Comparison of ENCODE assay signal across 8 mouse cellular contexts in the genomic region with DNA sequence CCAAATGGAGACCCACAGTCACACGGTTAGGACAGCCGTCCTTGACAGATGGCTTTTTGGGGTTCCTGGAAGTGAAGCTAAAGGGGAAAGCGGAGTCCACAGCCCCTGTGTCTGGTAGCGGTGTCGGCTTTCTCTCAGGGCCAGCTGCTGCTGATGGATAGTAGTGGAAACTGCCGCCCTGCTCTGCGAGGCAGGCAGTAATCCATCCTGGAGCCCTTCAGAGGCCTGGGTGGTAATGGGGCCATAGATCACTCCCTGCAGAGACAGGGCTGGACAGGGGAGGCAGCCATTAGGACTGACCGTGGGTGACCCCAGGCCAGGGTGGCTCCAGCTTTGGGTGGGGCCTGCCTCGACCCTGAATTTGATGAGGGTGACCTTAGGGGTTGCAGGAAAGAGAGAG.
A peak's percentile ranks its signal among the peaks of the same experiment; 100 is the strongest.
DNase-seq lines count a peak whose midpoint lies in the region; ATAC-seq and TF ChIP-seq lines count a peak whose summit lies in the region.

No protein-coding gene starts in this region.

- H3K9me3 ChIP-seq in megakaryocyte, embryonic 14.5 days = no peaks in the 10 kb centered on the region
- no peaks in the 10 kb centered on the region for H3K9me3 ChIP-seq in stomach, postnatal 0 days (ENCODE audit: control insufficient read depth, low read length)

- no peak for ATAC-seq in megakaryocyte, adult 5-6 weeks (ENCODE audit: poor library complexity, severe bottlenecking)
- ATAC-seq in stomach, postnatal 0 days (ENCODE audit: low FRiP score, low TSS enrichment) = no peak

- H3K36me3 ChIP-seq in megakaryocyte, embryonic 14.5 days (replicated peaks; ENCODE audit: low read length) = no peaks in the 10 kb centered on the region
- no peaks in the 10 kb centered on the region for H3K36me3 ChIP-seq in stomach, postnatal 0 days (ENCODE audit: control insufficient read depth, insufficient read depth, low read length)

- no peaks in the 10 kb centered on the region for H3K27me3 ChIP-seq in megakaryocyte, embryonic 14.5 days (replicated peaks)
- H3K27me3 ChIP-seq in stomach, postnatal 0 days (ENCODE audit: control insufficient read depth, insufficient read depth, low read length) = no peaks in the 10 kb centered on the region

- DNase-seq in gastrocnemius, postnatal 25 days = peak; percentile 60
- DNase-seq in liver = peak; percentile 36
- DNase-seq in stomach, postnatal 0 days (ENCODE audit: low spot score) = no peak
- DNase-seq in left cerebral cortex, adult 9 months (ENCODE audit: low spot score in 2 of 2) = no peak
- DNase-seq in right cerebral cortex, postnatal 25 days = no peak
- DNase-seq in cerebellum, postnatal 25 days = no peak

- 0 out of 2 replicates have a peak overlapping the region, but pooled peaks have one; percentile 23 for H3K9ac ChIP-seq in stomach, postnatal 0 days (ENCODE audit: low read length)

- H3K4me2 ChIP-seq in stomach, postnatal 0 days (replicated peaks; ENCODE audit: low read depth) = no peak overlapping the region

- peak overlapping the region; percentile 59 for H3K4me3 ChIP-seq in megakaryocyte, embryonic 14.5 days (replicated peaks)
- H3K4me3 ChIP-seq in stomach, postnatal 0 days (ENCODE audit: low read depth, low read length) = no peak overlapping the region

- no peak for TF ChIP-seq CTCF in stomach, postnatal 0 days (IDR thresholded peaks at IDR 0.05; ENCODE audit: low read depth)

- TF ChIP-seq EP300 in stomach, postnatal 0 days (optimal IDR thresholded peaks at IDR 0.05) = no peak

- H3K27ac ChIP-seq in stomach, postnatal 0 days (replicated peaks) = peak overlapping the region; percentile 77

- peaks cover 100% of the 10 kb centered on the region for H3K4me1 ChIP-seq in megakaryocyte, embryonic 14.5 days
- H3K4me1 ChIP-seq in stomach, postnatal 0 days (replicated peaks; ENCODE audit: control insufficient read depth, insufficient read depth) = peaks cover 18% of the 10 kb centered on the region

- 37% methylated on average over 9 of the region's 9 CpGs for WGBS in stomach, postnatal 0 days

Comparison
In these comparisons a context has a peak if more than half of its experiments do, and no peak if none do; other contexts are left out.
1. DNase-seq: peak in gastrocnemius, postnatal 25 days (single experiment) and liver (single experiment); none in stomach, postnatal 0 days (single experiment), left cerebral cortex, adult 9 months (0 of 2), right cerebral cortex, postnatal 25 days (single experiment) and cerebellum, postnatal 25 days (0 of 2).